ENCODE assay signal across 13 mouse cellular contexts in the genomic region with DNA sequence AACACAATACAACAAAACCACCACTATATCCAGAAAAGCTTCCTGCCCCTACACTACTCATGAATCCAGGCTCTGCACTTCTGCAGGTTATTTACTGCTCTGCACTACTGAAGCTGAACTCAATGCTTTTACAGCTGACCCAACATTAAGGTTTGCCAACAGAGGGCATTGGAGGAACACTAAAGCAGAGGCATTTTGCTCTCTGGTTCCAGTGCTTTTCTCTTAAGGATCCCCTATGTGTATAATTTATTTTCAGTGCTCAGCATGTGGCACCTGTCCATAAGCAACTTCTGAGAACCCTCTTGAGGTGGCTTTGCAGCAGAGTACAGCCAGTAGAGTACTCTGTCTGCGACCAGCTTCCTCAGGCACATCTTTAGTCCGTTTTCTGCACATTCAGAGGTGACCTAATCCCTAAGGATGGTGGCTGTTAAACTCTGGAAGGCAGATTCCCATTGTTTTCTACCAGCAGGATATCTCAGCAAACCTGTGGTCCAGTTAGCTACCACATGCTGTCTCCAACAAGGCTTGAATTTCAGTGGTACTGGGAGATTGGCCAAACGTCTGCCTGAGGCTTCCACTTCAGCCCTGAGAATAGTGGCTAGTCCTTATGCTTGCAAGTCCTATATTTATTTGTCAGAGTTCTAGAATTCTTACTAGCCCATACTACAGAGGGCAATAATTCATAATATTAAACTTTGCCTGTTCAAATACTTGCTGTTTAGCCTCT.
DNase-seq lines count a peak whose midpoint lies in the region; ATAC-seq lines count a peak whose summit lies in the region.
"Had no signal": no experiment of that assay in that cellular context is flagged by ENCODE, and none has a peak within 500 bp of the region (broad histone marks: within the 10 kb centered on the region; RNA-seq: fewer than 3 reads in every experiment).

No protein-coding gene starts in this region.

- H3K36me3 ChIP-seq in forebrain, embryonic 15.5 days, result no peaks in the 10 kb centered on the region
- no peaks in the 10 kb centered on the region for H3K36me3 ChIP-seq in forebrain, embryonic 12.5 days (replicated peaks)
- H3K36me3 ChIP-seq: embryonic facial prominence, embryonic 12.5 days had no signal

- no peaks in the 10 kb centered on the region for H3K9me3 ChIP-seq in forebrain, embryonic 15.5 days
- H3K9me3 ChIP-seq in forebrain, embryonic 12.5 days, result no peaks in the 10 kb centered on the region
- H3K9me3 ChIP-seq: embryonic facial prominence, embryonic 12.5 days had no signal

- no peak overlapping the region for H3K4me3 ChIP-seq in forebrain, embryonic 15.5 days
- H3K4me3 ChIP-seq in forebrain, embryonic 12.5 days (replicated peaks), result no peak overlapping the region
- H3K4me3 ChIP-seq: embryonic facial prominence, embryonic 12.5 days had no signal

- 0 out of 2 replicates have a peak, but pooled peaks cover 6% of the 10 kb centered on the region for H3K4me1 ChIP-seq in forebrain, embryonic 15.5 days
- no peaks in the 10 kb centered on the region for H3K4me1 ChIP-seq in forebrain, embryonic 12.5 days
- H3K4me1 ChIP-seq: embryonic facial prominence, embryonic 12.5 days had no signal

- H3K9ac ChIP-seq in forebrain, embryonic 15.5 days (replicated peaks), result no peak overlapping the region
- no peak overlapping the region for H3K9ac ChIP-seq in forebrain, embryonic 12.5 days
- H3K9ac ChIP-seq: embryonic facial prominence, embryonic 12.5 days; hindbrain, embryonic 14.5 days; lung, embryonic 14.5 days had no signal

- H3K27me3 ChIP-seq in forebrain, embryonic 15.5 days, result no peaks in the 10 kb centered on the region
- no peaks in the 10 kb centered on the region for H3K27me3 ChIP-seq in forebrain, embryonic 12.5 days
- H3K27me3 ChIP-seq: embryonic facial prominence, embryonic 12.5 days had no signal

- H3K4me2 ChIP-seq in forebrain, embryonic 15.5 days (replicated peaks), result no peak overlapping the region
- no peak overlapping the region for H3K4me2 ChIP-seq in forebrain, embryonic 12.5 days
- H3K4me2 ChIP-seq: embryonic facial prominence, embryonic 12.5 days; hindbrain, embryonic 14.5 days; lung, embryonic 14.5 days had no signal

- 0 out of 2 replicates have a peak overlapping the region, but pooled peaks have one; percentile 14 for H3K27ac ChIP-seq in forebrain, embryonic 15.5 days (replicated peaks)
- H3K27ac ChIP-seq in forebrain, embryonic 12.5 days, result no peak overlapping the region
- H3K27ac ChIP-seq: embryonic facial prominence, embryonic 12.5 days; hindbrain, embryonic 14.5 days had no signal

- DNase-seq in layer of hippocampus, adult 11-12 months (ENCODE audit: low spot score), result peak; percentile 2
- DNase-seq in layer of hippocampus, postnatal 14 days (ENCODE audit: low spot score in 2 of 2), result no peak
- peak; percentile 60 for DNase-seq in brain, adult 2 months (ENCODE audit: low read depth, low spot score)
- DNase-seq in lung, postnatal 14 days, result peak; percentile 3
- no peak for DNase-seq in left cerebral cortex, adult 18-20 months (ENCODE audit: low spot score in 2 of 2)
- no peak for DNase-seq in thymus, postnatal 4 days
- DNase-seq: gastrocnemius, postnatal 36 days; lung, embryonic 14.5 days; right cerebral cortex, postnatal 14 days had no signal

- WGBS in forebrain, embryonic 15.5 days, result 13% methylated on average over 3 of the region's 3 CpGs
- WGBS in forebrain, embryonic 12.5 days, result 12% methylated on average over 3 of the region's 3 CpGs

- no peak for ATAC-seq in forebrain, embryonic 15.5 days (replicated peaks)
- no peak for ATAC-seq in forebrain, embryonic 12.5 days (ENCODE audit: low FRiP score)

Comparison
In these comparisons a context has a peak if more than half of its experiments do, and no peak if none do; other contexts are left out.
1. DNase-seq: peak in layer of hippocampus, adult 11-12 months (single experiment), brain, adult 2 months (single experiment) and lung, postnatal 14 days (single experiment); none in layer of hippocampus, postnatal 14 days (0 of 2), left cerebral cortex, adult 18-20 months (0 of 2) and thymus, postnatal 4 days (single experiment).